Mouse (Mus musculus) bone marrow, adult 2 months (tissue): ENCODE data around the gene Unc119b.

ENCODE experiments used
- CTCF ChIP-seq: fragments of 200-500 bp; IDR thresholded peaks from 2 replicates; pipeline ENCODE4 v1.5.1; 2011; ENCODE audit warnings: low read length, control low read depth; ENCODE audit not compliant: control insufficient read depth, insufficient read depth
- POLR2A ChIP-seq: fragments of 200-500 bp; IDR thresholded peaks from 2 replicates; pipeline ENCODE4 v1.6.1; 2011; ENCODE audit warnings: low read depth, mild to moderate bottlenecking, control low read depth, low read length, borderline replicate concordance; ENCODE audit not compliant: control insufficient read depth

- TF ChIP-seq POLR2A (no peak), CTCF (no peak)
These were observed 32.6 kb upstream of the Unc119b start for GRCm38 (mm10) chr5:115167396-115167795.
